Mouse (Mus musculus) heart, adult 8-10 months (tissue): Measurements from ENCODE around the gene Cela2a. TPM values are rescaled to one million over a fixed set of nuclear protein-coding genes. Genes with fewer than 3 reads are reported as not detected.
A peak's percentile ranks its signal among the peaks of the same experiment; 100 is the strongest.

ENCODE experiments used
- DNase-seq: peaks from one replicate; pipeline ENCODE4 v3.0.0; 2022; ENCODE audit warnings: low spot score
- total RNA-seq, 4 experiments: library from RNA; stranded (reverse); gene quantifications; 2 replicates each; pipeline ENCODE4 v1.2.4; 2022

Cela2a gene
- total RNA-seq: 1 to 10 TPM in 1 of 4 experiments, not detected in 3; 1.0 TPM

DNA sequence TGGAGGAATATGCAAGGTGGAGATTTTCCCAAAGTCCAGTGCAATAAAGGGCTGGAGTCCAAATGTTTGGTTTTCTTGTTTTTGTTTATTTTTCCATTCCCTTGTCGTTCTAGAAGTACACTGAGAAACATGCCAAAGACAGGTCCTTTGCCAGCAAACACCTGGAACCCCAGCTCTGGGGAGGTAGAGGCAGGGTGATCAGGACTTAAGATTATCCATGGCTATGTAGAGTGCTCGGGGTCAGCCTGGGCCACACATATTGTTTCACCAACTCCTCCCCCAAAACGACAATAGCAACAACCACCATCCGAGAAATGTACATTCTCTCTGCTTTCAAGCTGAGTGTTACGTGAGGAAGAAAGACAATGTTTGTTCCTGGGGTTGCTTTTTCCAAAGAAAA is at the start of gene Cela2a:
Gene Cela2a, minus strand, starts transcription at position 101 of the 400 bp plus-strand sequence.
- no peak for DNase-seq

DNA sequence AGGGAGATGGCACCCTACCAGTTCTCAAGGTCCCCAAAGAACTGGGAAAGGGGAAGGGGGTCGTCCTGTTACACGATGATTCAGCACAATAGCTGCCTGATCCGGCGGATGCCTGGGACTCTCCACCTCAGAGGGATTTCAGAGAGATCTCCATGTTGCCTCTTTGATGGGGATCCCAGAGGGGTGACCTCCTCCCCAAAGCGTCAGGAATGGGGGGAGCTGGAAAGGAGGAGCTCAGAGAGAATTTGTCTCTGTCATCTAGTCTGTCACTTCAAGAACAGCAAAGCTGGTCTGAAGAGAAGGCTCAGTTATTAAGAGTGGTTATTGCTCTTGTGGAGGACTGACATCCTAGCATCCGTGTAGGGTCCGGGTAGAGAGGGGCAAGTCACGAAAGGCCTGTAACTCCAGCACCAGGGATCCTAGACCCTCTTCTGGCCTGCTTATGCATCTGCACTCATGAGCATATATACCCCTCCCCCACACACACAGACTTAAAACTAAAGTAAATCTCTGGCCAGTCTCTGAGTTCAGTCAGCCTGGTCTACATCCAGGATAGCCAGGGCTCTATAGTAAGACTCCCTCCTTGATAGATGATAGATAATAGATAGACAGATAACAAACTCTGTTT is 49.6 kb upstream of the Cela2a start:
- DNase-seq: no peak

DNA sequence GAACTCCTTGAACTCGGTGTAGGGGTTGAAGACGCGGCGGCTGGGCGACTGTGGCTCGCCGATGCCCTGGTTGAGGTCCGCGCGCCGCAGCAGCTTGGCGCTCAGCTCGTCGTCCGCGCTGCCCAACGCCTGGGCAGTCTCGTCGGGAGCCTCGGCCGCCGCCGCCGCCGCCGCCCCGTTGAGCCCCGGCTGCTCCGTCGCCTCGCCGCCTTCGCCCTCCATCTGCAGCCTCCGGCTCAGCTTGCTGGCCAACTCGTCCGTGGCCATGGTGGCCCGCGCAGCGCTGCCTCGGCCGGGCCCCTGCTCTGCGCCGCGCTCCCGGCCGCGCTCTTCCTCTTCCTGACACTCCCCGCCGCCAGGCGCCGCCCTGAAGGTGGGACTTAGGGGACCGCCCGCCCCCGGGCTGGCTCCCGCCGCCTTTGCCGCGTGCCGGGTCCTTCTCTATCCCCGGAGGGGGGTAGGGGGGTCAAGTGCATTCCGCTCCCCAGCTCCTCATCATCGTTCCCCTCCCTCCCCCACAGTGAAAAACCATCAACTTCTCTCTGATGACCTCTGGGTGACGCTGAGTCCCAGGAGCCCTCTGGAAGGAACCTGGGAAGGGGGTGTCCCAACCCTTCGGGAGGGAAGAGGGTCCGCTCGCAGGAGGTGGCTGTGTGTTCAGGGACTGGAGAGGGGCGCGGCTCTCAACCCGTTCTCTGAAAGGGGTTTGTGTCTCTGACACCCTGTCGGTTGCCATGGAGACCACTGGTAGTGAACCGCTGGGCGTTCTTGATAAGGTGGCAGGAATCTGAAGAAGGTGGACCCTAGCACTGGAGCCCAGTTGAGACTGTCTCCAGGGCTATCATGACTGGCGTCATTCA is 48.9 kb upstream of the Cela2a start, which contains the start of gene Efhd2:
Gene Efhd2, minus strand, starts transcription at position 320 of the 860 bp plus-strand sequence.
- DNase-seq: peak; percentile 81

DNA sequence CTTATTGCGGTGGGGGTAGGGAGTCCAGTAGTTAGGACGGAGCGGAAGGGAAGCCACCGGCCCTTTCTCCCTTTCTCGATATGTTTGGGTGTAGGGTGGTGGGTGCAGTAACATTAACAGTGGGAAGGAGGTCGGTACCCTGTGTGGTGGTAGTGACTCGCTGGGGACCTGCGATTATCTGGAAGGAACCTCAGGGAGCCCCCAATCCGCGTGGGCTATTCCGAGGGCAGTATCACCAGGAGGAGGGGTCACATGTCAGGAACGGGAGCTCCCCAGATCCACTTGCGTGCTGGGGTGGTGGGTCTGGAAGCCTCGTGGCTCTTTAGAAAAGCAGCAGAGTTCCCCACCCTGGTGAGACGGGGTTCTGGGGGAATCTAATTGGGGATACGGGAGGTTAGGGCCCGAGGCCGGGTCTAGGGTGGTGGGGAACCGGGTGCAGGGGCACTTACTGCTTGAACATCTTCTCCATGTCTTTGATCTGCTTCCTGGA is 48.2 kb upstream of the Cela2a start:
- no peak for DNase-seq

DNA sequence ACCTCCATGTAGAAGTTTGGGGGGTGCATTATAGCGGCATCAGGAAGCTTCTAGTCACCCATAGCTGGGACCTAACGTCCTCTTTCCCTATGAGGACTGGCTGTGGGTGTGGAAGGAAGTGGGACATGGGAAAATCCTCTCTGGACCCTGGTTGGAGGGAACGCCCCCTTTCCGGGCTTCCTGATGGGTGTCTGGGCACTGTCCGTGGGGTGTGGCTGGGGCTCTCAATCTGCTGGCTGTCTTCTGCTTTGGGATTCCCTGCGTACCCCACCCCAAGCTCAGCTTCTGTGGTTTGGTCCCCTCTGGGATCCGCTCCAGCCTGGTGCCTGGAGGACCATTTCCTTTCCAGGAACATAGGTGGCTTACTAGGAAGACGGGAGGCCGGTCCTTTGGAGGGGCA is 47.0 kb upstream of the Cela2a start:
- peak; percentile 43 for DNase-seq

DNA sequence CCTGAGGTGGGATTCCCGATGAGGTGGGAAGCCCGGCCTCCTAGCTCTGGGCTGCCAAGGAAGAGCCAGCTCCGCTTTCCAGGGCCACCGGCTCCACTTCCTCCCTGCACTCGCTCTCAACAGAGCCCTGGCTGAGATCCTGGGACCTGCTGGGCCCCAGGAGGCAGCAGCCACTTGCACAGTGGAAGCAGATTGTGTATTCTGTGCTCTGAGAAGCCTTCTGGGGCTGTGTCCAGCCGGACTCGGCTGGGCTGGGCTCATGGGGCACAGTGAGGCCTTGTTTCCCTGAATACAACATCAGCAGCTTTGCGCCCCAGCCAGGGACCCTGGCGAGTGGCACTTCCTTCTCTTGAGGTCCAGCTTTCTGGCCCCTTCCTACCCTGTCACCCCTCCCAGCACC is 45.9 kb upstream of the Cela2a start:
- no peak for DNase-seq

DNA sequence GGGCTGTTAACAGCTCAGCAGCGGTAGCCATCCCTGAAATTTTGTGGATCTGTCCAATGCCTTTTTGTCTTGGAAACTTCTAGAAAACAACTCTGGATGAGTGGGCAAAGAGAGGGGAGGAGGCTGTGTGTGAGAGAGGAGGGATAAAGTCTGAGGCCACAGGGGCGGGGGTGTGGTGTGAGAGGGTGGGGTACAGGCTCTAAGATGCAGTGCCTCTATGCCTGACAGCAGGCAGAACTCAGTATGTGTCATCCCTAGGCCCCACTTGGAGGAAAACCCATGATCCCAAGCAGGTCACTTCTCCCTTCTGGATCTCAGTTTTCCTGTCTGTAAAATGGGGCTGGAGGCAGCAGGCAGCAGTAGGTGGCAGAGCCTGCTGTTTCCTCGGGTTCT is 45.4 kb upstream of the Cela2a start:
- DNase-seq: no peak

DNA sequence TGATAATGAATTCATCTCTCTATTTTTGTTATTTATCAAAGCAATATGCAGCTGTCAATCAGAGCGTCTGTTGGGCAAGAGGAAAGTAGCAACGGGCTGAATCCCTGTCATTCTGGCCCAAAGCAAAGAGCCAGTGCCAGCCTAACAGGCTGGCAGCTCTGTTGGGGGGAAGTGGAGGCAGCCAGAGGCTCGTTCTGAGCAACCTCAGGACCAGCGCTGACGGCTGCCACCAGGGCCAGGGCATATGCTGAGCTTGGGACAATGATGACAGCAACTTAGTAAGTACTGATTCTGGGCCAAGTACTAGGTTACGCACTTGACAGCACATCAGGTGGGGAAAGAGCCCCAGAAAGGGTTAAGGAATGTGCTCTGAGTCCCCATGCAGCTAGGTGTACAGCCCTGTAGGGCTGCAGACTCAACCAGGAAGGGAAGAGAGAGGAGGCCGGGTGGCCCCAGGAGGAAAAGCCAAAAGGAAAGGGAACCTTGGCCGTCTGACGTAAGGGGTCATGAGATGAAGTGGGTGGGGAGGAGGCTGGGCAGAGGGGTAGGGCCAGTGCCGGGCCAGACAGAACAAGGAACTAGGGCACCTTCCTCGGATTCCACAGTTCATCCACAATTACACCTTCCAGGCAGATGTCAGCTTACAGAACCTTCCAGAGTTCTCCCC is 44.8 kb upstream of the Cela2a start:
- DNase-seq: peak; percentile 67

DNA sequence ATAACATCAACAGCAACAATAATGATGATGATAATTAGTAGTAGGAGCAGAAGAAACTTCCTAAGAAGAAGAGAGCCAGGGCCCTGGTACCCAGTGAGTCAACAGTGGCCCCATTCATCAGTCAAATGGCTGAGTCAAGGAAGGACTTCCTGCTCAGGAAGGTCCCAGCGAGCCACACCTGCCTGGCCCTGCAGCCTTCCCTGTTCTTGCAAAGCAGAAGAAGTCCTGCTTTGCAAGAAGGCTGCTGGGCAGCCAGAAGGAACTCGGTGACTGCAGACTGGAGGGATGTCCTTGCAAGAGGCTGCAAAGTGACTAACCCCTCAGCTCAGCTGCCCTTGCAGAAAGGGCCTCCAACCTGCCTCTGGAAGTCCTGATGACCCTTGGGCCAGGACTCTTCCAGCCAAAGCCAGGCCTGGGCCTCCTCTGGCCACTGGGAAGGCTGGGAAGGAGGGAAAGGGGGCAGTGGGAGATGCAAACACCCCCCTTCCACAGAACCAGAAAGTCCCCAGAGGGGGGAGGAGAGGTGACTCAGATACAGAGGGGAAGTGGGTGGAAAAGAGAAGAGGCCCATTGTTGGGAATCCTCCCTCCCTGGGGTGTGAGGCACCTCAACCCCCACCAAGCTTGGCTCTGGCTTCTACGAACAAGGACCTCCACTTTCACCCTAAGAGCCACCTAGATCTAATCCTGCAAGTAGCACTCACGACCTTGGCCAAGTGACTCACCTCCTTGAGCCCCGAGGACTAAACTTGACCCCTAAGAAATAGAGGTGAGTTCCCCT is 43.7 kb upstream of the Cela2a start:
- DNase-seq: no peak

DNA sequence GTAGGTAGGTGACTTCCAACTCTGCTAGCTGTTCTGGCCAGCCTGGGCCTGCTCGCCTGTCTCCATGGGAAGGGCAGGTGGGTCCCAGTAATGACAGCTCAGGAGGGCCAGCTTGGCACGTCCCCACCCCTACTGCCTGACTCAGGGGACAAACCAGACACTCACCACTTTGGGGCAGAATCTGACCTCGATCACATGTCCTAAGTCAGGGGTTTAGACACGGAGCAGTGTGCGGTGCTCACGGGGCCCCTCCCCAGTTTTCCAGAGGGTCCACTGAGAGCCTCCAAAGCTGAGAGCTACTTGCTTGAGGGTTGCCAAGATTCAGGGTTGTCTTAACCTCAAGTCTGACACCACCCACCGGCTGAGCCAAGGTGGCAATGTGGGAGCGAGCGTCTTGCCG is 42.1 kb upstream of the Cela2a start:
- DNase-seq: no peak

DNA sequence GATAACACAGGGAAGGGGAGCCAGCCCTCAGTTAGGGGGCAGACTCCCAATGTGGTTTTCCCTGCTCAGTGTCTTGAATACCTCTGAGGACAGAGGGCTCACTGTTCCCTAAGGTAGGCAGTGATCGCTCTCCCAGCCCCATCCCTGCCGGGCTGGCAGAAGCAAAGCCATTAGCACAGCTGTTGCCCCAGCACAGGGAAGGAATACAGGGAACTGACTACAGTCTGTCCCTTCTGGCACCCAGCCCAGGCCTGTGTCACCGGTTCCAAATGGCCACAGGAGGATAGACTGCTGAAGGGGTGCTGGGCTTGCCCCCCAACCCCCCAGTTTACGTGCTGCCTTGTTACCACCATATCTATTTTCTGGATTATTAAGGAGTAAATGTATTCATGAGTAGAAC is 41.5 kb upstream of the Cela2a start:
- DNase-seq: peak; percentile 60

DNA sequence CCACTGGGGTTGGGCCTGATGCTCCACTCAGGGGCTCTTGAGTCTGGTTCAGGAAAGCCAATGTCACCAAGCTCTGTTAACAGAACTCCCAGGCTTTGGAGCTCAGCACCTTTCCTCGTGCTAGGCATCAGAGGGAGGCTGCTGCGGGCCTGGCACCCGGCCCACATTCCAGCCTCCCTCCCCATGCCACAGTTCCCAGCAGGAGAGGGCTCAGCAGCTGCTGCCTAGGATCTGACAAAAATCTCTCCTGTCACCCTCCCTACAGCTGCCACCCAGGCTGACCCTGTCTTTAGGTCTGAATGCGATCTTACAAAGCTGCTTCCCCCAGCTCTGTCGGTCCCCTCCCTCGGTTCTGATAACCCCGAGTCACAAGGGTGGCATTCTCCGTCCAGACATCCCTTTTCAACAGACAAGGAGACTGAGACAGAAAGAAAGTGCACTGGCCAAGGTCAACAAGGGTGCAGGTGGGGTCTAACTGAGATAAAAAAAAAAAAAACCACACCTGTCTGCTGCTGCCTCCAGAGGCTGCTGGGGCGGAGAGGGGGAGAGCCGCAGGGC is 41.1 kb upstream of the Cela2a start:
- DNase-seq: no peak

DNA sequence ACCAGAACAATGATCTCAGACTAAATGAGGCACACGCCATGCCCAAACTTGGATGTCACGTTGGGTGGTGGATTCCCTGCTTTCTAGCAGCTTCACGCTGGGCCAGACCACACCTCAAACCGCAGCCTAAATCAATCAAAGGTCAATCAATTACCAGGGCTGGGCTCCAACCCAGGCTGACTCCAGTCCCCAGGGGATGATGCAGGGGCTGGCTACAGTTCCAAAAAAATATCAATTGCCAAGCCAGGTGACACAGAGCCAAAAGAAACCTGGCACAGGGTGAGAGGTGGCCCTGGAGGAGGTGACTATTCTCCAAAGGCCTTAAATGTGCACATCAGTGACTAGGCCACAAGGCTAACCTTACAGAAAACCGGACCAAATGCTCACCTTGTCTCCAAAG is 39.6 kb upstream of the Cela2a start:
- no peak for DNase-seq

DNA sequence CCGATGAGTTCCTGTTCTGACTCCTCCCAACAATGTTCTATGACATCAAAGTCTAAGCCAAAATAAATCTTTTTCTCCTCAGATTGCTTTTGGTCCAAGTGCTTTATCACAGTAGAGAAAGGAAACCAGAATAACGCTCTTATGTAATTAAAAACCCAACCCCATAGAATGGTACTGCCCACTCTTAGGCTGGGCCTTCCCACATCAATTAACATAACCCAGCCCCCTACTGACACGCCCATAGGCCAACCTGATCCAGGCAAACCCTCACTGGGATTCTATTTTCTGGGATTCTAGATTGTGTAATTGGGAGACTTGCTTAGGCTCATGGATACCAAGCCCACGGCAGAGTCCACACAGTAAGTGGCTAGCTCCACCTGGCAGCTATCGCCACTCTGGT is 39.0 kb upstream of the Cela2a start:
- no peak for DNase-seq

DNA sequence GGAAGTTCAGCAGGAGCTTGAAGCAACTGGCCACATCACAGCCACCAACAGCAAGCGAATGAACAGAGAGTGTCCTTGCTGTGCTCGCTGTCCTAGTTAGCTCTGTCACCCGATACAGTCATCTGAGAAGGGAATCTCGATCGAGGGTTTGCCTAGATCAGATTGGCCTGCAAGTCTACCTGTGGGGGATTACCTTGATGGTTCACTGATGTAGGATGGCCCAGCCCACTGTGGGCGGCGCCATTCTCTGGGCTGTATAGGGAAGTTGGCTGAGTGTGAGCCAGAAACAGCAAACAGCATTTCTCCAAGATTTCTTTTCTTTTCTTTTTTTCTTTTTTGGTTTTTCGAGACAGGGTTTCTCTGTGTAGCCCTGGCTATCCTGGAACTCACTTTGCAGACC is 38.5 kb upstream of the Cela2a start:
- DNase-seq: no peak

DNA sequence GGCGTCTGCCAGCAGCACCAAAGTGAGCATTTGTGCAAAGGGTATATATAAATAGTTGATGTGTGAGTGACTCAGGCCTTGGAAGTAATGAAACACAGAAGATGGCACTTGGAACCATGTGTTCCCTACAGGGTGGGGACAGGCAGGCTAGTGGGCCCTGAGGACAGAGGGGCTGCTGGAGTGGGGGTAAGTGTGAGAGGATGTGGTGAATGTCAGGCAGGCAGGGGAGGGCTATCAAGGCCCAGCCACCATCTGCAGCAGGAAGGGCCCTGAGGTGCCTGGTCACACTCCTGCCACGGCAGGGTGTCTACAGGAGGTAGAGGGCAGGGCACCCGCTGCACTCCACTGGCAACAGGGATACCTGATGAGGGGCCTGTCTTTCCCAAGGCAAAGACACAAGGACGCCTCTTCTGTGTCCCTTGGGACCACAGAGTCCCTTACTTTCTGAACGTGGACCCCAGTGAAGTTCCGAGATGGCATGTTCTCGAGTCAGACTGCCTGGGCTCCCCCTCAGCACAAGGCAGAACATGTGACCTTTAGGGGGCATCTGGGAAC is 37.8 kb upstream of the Cela2a start:
- DNase-seq: no peak

DNA sequence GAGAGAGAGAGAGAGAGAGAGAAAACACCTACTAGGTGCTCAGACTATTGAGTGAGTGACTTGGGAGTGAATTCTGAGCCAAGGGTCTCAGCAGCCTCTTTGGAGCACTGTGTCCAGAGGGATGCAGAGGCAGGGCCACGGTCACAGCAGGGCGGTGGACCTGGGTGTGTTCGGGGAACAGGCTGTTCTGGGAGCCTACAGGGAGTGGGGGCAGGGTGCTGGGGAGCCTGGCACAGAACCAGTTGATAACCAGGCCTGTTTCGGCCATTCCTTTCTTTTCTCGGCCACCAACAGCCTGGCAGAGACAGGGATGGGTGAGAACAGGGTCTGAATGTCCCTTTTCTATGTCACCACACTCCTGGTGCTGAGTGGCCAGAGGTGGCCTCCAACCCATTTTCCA is 36.9 kb upstream of the Cela2a start:
- DNase-seq: no peak

DNA sequence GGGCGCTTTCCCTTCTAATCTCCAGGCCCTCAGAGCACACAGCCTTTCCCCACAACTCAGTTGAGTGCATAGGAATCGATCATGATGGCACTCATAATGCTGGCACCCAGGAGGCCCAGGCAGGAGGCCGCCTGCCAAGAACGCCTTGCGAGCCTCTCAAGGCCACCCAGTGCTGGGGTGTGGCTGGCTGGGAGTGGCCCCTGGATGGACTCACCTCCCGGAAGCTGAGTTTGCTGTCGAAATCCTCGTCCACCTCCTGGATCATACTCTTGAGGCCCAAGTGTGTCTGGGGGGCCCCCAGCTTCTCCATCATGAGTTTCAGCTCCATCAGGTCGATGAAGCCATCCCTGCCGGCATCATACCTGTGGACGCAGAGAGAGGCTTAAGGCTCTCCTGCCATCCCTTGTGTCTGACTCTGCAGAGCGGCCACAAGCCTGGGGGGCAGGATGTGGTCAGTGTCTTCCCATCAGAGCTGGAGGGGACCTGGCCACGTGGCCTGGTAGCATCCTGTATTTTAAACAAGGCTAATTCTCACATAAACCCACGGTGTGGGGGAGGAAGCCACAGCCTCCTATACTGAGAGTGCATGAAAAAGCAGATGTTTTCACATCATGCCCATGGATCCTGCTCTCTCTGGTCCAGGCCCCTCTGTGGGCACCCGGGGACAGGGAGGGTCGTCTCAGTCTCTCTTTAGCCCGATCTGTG is 35.8 kb upstream of the Cela2a start:
- no peak for DNase-seq

DNA sequence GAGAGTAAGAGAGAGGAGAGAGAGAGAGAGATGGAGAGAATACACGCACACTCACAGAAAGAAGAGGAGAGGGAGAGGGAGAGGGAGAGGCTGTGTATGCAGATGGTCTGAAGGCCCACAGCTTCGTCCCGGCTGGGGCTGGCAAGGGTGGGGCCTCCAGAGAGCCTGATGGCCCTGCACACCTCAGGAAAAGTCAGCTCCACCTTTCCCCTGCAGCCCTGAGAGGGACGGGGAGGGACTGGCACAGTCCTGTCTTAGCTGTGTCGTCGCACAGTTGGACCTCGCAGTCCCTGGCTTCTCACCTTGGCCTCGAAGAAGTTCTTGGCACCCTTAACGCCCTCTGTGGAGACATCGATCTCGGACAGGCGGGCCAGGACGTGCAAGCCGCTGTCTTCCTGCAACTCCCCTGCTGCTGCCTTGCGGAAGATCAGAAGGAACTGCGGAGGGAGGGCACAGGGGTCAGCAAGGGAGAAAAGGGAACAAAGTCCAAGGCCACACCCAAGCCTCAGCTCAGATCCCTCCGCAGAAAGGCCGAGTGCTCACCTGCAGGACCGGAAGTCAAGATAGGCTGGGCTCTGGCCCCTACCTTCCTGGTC is 34.4 kb upstream of the Cela2a start:
- DNase-seq: no peak

DNA sequence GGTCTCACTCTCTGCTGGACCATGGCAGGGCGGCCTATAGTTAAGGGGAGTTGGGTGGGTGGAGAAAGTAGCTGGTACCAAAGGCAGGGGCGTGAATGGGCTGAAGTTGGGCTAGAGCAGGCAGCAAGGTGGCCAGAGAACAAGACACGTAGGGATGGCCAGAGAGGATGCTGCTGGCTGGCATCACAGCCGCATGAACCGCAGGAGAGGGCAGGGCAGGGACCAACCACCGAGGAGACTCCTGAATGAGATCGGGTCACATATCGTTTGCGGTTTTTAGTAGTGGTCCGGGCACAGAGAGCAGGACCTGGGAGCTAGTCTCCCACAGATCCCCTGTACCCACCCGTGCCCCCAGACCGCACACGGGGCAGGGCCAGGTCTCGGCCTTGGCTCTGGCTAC is 33.4 kb upstream of the Cela2a start:
- DNase-seq: no peak
